In the genomic region with DNA sequence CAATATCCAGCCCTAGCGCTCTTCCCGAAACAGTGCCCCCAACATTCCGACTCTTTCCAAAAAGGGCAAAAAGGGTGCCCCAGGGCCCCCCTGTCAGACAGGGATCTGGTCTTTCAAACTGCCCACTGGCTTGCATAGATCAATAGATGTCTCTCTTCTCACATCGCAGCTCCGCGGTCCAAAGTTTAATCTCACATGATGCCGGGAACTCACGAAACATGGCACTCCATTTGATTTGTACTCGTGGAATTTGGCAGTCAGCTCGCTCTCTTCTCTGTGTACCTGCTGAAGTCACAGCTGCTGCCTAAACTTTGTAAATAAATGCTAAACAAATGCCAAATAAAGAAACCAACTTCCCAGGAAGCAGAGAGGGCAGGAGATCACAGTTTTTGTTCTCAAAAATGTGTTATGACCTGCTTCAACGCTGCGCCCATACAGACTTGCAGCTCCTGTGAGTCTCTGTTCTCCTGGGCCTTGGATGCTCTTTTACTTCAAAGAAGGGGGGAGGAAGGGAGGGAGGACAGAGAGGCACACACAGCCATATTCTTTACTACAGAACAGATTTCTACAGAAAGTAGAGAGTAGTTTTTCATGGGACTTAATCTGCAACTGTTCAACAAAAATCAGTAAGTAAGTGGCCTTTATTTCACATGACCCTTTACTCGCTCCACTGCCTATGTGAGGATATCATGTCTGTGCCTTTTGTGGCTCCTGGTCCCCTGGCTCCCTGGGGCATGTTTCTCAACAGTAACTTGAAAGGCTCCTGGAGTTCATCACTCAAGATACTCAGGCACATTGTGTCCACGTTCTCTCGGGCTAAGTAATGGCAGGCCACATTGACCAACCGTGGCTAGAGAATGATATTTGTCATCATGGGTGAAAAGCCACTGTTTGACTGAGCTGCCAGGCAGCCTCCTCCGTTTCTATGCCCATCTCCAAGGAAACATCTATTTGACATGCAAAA, we compare ENCODE assay signal across 22 mouse cellular contexts.
DNase-seq lines count a peak whose midpoint lies in the region; ATAC-seq and TF ChIP-seq lines count a peak whose summit lies in the region.
"Had no signal": no experiment of that assay in that cellular context is flagged by ENCODE, and none has a peak within 500 bp of the region (broad histone marks: within the 10 kb centered on the region; RNA-seq: fewer than 3 reads in every experiment).

No protein-coding gene starts in this region.

- H3K4me2 ChIP-seq in heart, embryonic 11.5 days, result no peak overlapping the region
- H3K4me2 ChIP-seq in liver, postnatal 0 days (ENCODE audit: low read depth, low read length), result no peak overlapping the region
- H3K4me2 ChIP-seq in liver, embryonic 12.5 days, result no peak overlapping the region
- no peak overlapping the region for H3K4me2 ChIP-seq in hindbrain, postnatal 0 days (ENCODE audit: low read depth, low read length)
- H3K4me2 ChIP-seq: forebrain, embryonic 13.5 days; liver, embryonic 11.5 days had no signal

- H3K4me3 ChIP-seq in heart, embryonic 11.5 days (ENCODE audit: low read depth, low read length), result no peak overlapping the region
- H3K4me3 ChIP-seq in liver, postnatal 0 days (ENCODE audit: low read depth, low read length), result no peak overlapping the region
- no peak overlapping the region for H3K4me3 ChIP-seq in liver, embryonic 12.5 days
- H3K4me3 ChIP-seq in hindbrain, postnatal 0 days (ENCODE audit: low read length), result no peak overlapping the region
- H3K4me3 ChIP-seq: forebrain, embryonic 13.5 days; limb, embryonic 10.5 days had no signal

- no peaks in the 10 kb centered on the region for H3K9me3 ChIP-seq in heart, embryonic 11.5 days (replicated peaks; ENCODE audit: control insufficient read depth, low read length)
- H3K9me3 ChIP-seq in liver, postnatal 0 days (ENCODE audit: low read length), result no peaks in the 10 kb centered on the region
- no peaks in the 10 kb centered on the region for H3K9me3 ChIP-seq in liver, embryonic 12.5 days (replicated peaks)
- H3K9me3 ChIP-seq in hindbrain, postnatal 0 days (ENCODE audit: low read length), result no peaks in the 10 kb centered on the region
- H3K9me3 ChIP-seq: forebrain, embryonic 13.5 days; limb, embryonic 10.5 days had no signal

- peak; percentile 13 to 24 for DNase-seq in heart, adult 18-20 months
- peak; percentile 24 for DNase-seq in liver, postnatal 0 days
- DNase-seq in adipocyte (ENCODE audit: low spot score), result peak; percentile 7
- DNase-seq in hindbrain, postnatal 0 days (ENCODE audit: low spot score), result peak; percentile 6
- DNase-seq: adrenal gland, postnatal 36 days; cerebellum, adult 11-12 months; cerebellum, postnatal 10 days; heart, postnatal 4 days; kidney, adult 9 months; kidney, postnatal 14 days; lung, adult 2 months; lung, postnatal 36 days; retina, postnatal 1 day; right cerebral cortex, postnatal 4 days; thymus, postnatal 14 days had no signal

- TF ChIP-seq EP300 in liver, postnatal 0 days (IDR thresholded peaks at IDR 0.05; ENCODE audit: low read depth), result no peak

- no peak overlapping the region for H3K9ac ChIP-seq in heart, embryonic 11.5 days (ENCODE audit: low read depth, low read length)
- H3K9ac ChIP-seq in liver, postnatal 0 days (replicated peaks), result no peak overlapping the region
- H3K9ac ChIP-seq in liver, embryonic 12.5 days, result no peak overlapping the region
- no peak overlapping the region for H3K9ac ChIP-seq in hindbrain, postnatal 0 days (replicated peaks; ENCODE audit: low read length)
- H3K9ac ChIP-seq: forebrain, embryonic 13.5 days had no signal

- H3K4me1 ChIP-seq in heart, embryonic 11.5 days (ENCODE audit: control insufficient read depth, insufficient read depth, low read length), result no peaks in the 10 kb centered on the region
- no peaks in the 10 kb centered on the region for H3K4me1 ChIP-seq in liver, postnatal 0 days (ENCODE audit: insufficient read depth)
- H3K4me1 ChIP-seq in liver, embryonic 12.5 days, result no peaks in the 10 kb centered on the region
- peaks cover 5% of the 10 kb centered on the region; the same call in 1 of the 2 replicates for H3K4me1 ChIP-seq in hindbrain, postnatal 0 days (ENCODE audit: insufficient read depth, low read length)
- H3K4me1 ChIP-seq: forebrain, embryonic 13.5 days had no signal

- 78% methylated on average over 17 of the region's 17 CpGs for WGBS in heart, embryonic 11.5 days (ENCODE audit: insufficient replicate concordance)
- 70% methylated on average over 17 of the region's 17 CpGs for WGBS in liver, postnatal 0 days (ENCODE audit: insufficient replicate concordance)
- WGBS in liver, embryonic 12.5 days (ENCODE audit: insufficient replicate concordance), result 75% methylated on average over 17 of the region's 17 CpGs
- WGBS in hindbrain, postnatal 0 days, result 49% methylated on average over 17 of the region's 17 CpGs

- no peak for ATAC-seq in heart, embryonic 11.5 days (replicated peaks; ENCODE audit: insufficient number of reproducible peaks, low FRiP score, low TSS enrichment)
- ATAC-seq in liver, postnatal 0 days, result peak; percentile 59
- ATAC-seq in liver, embryonic 12.5 days, result no peak
- ATAC-seq in hindbrain, postnatal 0 days, result peak; percentile 35
- no peak for ATAC-seq in megakaryocyte, adult 5-6 weeks (ENCODE audit: poor library complexity, severe bottlenecking)
- ATAC-seq: CD4-positive, CD25-positive, alpha-beta regulatory T cell, adult 4 months; forebrain, embryonic 13.5 days had no signal

- no peak for TF ChIP-seq CTCF in liver, postnatal 0 days (IDR thresholded peaks at IDR 0.05; ENCODE audit: low read depth)
- TF ChIP-seq CTCF in hindbrain, postnatal 0 days (IDR thresholded peaks at IDR 0.05; ENCODE audit: low read depth), result no peak

- no peaks in the 10 kb centered on the region for H3K27me3 ChIP-seq in heart, embryonic 11.5 days (ENCODE audit: control insufficient read depth, insufficient read depth, low read length)
- H3K27me3 ChIP-seq in liver, postnatal 0 days (ENCODE audit: insufficient read depth, low read length), result no peaks in the 10 kb centered on the region
- no peaks in the 10 kb centered on the region for H3K27me3 ChIP-seq in liver, embryonic 12.5 days (replicated peaks)
- H3K27me3 ChIP-seq in hindbrain, postnatal 0 days (ENCODE audit: insufficient read depth, low read length), result no peaks in the 10 kb centered on the region
- H3K27me3 ChIP-seq: forebrain, embryonic 13.5 days had no signal

- no peak overlapping the region for H3K27ac ChIP-seq in heart, embryonic 11.5 days (ENCODE audit: low read depth, low read length)
- H3K27ac ChIP-seq in liver, postnatal 0 days (ENCODE audit: low read depth), result no peak overlapping the region
- no peak overlapping the region for H3K27ac ChIP-seq in liver, embryonic 12.5 days
- H3K27ac ChIP-seq in hindbrain, postnatal 0 days, result no peak overlapping the region
- H3K27ac ChIP-seq: forebrain, embryonic 13.5 days; limb, embryonic 10.5 days had no signal

- no peaks in the 10 kb centered on the region for H3K36me3 ChIP-seq in heart, embryonic 11.5 days (ENCODE audit: control insufficient read depth, insufficient read depth, low read length)
- H3K36me3 ChIP-seq in liver, postnatal 0 days (replicated peaks; ENCODE audit: insufficient read depth, low read length), result no peaks in the 10 kb centered on the region
- H3K36me3 ChIP-seq in liver, embryonic 12.5 days, result no peaks in the 10 kb centered on the region
- H3K36me3 ChIP-seq in hindbrain, postnatal 0 days (ENCODE audit: insufficient read depth, low read length), result no peaks in the 10 kb centered on the region
- H3K36me3 ChIP-seq: limb, embryonic 10.5 days had no signal

Comparison
In these comparisons a context has a peak if more than half of its experiments do, and no peak if none do; other contexts are left out.
1. ATAC-seq: peak in liver, postnatal 0 days (single experiment) and hindbrain, postnatal 0 days (single experiment); none in heart, embryonic 11.5 days (single experiment), liver, embryonic 12.5 days (single experiment) and megakaryocyte, adult 5-6 weeks (single experiment).
2. Peak in every context shown above with its lines, with median percentiles within 50 percentile points of each other: DNase-seq.